Mouse (Mus musculus): ENCODE data around the gene Rab20. TPM values are rescaled to one million over a fixed set of nuclear protein-coding genes. Genes with fewer than 3 reads are reported as not detected.
"Not testable (repeated sequence)": the region's sequence is repeated elsewhere in the genome, so short reads cannot be mapped to it uniquely, and the experiment has no call there.

Gene Rab20
- polyA plus RNA-seq, 1 experiment = 3.2 TPM

DNA sequence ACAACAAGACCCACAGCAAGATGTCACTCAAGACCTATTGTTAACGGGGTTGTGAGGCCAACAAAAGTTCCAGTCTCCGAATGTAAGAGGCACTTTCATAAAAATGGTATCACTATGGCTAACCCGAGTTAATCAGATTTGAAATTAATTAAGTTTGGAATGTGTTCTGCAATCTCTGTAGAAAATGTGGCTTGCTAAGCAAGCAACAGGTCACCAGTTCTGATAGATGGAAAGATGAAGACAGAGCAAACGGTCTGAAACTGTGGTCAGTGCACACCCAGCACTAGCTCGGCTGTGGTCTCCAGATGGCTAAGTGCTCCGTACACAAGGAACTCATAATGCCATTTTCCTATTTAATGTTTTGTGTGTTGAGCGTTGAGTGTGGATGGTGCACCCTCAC lies 7.8 kb downstream of the Rab20 start:
- Histone ChIP-seq H3K4me1 (ENCODE audit: control insufficient read depth, insufficient read depth, insufficient read length, low read length) (peaks cover 7% of the 10 kb centered on the region), H3K27ac (replicated peaks; ENCODE audit: low read depth, low read length) (no peak overlapping the region)

DNA sequence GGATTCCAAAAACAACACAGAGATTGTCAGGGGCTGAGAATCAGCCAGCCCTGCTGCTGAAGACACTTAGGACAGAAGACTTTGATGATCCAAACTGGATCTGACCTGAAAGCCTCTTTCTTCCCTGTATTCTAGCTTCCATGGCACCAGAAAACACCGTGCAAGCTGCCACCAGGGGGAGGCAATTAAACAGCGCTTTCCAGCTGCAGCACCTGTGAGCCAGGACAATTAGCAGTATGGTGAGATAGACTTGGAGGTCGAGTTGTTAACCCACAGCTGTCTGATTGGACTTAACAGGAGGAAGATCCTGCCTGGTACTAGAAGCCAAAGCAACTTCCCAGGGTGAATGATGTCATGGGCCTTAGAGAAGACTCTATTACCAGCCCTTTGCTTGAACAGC lies 9.4 kb downstream of the Rab20 start:
- H3K27ac ChIP-seq (replicated peaks; ENCODE audit: low read depth, low read length) = no peak overlapping the region
- H3K4me1 ChIP-seq (ENCODE audit: control insufficient read depth, insufficient read depth, insufficient read length, low read length) = peaks cover 20% of the 10 kb centered on the region

More for the DNA sequence above, 7.8 kb downstream of the Rab20 start:
- no peak overlapping the region for H3K4me3 ChIP-seq (ENCODE audit: insufficient read depth, low read depth, low read length)

DNA sequence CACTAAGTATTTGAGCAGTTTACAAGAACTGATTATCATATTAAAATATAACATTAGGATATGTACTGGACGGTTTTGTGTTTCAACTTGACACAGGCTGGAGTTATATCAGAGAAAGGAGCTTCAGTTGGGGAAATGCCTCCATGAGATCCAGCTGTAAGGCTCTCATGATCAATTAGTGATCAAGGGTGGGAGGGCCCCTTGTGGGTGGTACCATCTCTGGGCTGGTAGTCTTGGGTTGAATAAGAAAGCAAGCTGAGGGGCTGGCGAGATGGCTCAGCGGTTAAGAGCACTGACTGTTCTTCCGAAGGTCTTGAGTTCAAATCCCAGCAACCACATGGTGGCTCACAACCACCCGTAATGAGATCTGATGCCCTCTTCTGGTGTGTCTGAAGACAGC lies 12.0 kb downstream of the Rab20 start:
- H3K4me1 ChIP-seq (ENCODE audit: control insufficient read depth, insufficient read depth, insufficient read length, low read length) = peaks cover 28% of the 10 kb centered on the region
- not testable (repeated sequence) for H3K27ac ChIP-seq (replicated peaks; ENCODE audit: low read depth, low read length)

More for the DNA sequence above, 9.4 kb downstream of the Rab20 start:
- H3K4me3 ChIP-seq (ENCODE audit: insufficient read depth, low read depth, low read length) = no peak overlapping the region

DNA sequence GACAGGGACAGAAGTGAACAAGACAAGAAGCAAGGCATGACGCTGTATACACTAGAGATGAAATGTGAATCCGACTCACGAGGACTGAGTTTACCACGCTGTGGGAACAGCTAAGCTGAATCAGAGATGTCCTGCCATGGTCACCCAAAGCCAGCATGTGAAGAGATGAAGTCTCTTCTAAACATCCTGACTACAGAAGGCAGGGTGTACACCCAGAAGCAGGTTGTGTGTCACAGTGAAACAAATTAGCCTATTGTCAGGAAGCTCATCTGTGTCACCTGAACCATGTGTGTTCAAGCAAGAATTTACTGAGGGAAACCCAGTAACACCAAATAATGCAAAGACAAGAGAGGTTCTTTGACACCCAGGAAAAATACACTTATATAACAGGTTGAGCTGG lies 12.9 kb downstream of the Rab20 start:
- H3K4me3 ChIP-seq (ENCODE audit: insufficient read depth, low read depth, low read length) = no peak overlapping the region
- H3K27ac ChIP-seq (replicated peaks; ENCODE audit: low read depth, low read length) = peak overlapping the region; percentile 2; the same call in 1 of the 2 replicates
- peaks cover 28% of the 10 kb centered on the region for H3K4me1 ChIP-seq (ENCODE audit: control insufficient read depth, insufficient read depth, insufficient read length, low read length)

More for the DNA sequence above, 12.0 kb downstream of the Rab20 start:
- H3K4me3 ChIP-seq (ENCODE audit: insufficient read depth, low read depth, low read length) = not testable (repeated sequence)

DNA sequence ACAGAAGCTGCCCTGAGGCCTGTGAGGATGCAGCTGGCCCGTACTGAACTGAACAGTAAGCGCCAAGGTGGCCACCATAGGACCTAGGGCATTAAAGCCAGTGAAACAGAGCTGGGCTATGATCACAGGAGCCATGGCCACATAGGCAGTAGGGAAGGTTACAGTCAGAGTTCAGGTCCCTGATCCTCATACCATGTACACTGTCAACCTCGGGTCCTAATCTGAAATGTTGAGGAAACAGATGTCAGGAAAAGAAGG lies 13.9 kb downstream of the Rab20 start:
- H3K27ac ChIP-seq (replicated peaks; ENCODE audit: low read depth, low read length) = peak overlapping the region; percentile 84
- H3K4me3 ChIP-seq (ENCODE audit: insufficient read depth, low read depth, low read length) = no peak overlapping the region
- H3K4me1 ChIP-seq (ENCODE audit: control insufficient read depth, insufficient read depth, insufficient read length, low read length) = peaks cover 28% of the 10 kb centered on the region

DNA sequence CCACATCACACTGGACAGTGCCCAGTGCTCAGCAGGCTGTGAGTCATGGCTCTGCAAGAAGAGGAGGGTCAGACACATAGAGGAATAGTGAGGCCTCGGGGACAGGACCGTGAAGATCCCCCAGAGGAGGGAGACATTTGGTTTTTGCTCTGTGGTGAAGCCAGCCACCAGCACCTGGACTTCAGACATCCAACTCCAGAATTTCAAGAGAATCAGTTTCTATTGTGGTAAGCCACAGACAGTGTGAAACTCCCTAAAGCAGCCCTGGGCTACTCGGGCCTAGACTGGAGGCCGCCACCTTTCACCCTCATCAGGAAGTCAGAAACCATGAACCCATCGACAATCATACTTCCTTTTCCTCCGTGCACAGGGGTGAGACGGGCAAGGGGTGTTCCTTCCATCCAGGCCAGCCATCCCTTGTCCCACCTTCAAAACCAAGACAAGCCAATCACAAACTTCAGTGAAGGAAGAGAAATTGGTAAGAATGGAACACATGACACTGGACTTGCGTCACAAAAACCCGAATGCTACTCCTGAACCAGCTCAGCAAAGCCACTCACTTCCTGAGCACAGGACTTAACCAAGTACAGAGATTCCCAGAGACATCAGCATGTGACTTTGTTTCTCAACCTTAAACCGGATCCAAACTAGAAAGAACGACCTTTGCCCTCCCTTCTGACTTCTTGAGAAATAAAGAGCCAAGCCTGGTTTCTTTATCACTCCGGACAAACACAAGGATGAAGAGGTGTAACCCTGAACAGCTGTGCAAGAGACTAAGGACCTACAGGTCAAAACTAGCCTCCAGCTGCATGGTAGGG lies 14.4 kb downstream of the Rab20 start:
- Histone ChIP-seq H3K27ac (replicated peaks; ENCODE audit: low read depth, low read length) (peak overlapping the region; percentile 84), H3K4me1 (ENCODE audit: control insufficient read depth, insufficient read depth, insufficient read length, low read length) (peaks cover 28% of the 10 kb centered on the region), H3K4me3 (ENCODE audit: insufficient read depth, low read depth, low read length) (no peak overlapping the region)

DNA sequence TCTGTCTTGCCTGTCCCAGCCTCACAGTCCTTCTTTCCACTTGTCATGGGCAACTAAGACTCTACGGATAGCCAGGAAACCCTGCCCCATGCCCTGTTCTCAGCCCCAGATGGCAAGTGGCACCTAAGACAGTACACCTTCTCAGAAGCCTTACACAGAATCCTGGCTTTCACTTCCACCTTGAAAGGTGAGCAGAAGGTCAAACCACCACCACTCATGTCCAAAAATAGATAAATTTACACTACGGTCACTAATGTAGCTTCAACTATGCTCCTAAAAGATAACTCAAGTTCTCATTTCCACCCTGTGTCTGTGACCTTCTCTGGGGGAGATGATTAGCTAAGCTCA lies 15.0 kb downstream of the Rab20 start:
- Histone ChIP-seq H3K4me1 (ENCODE audit: control insufficient read depth, insufficient read depth, insufficient read length, low read length) (peaks cover 33% of the 10 kb centered on the region), H3K27ac (replicated peaks; ENCODE audit: low read depth, low read length) (peak overlapping the region; percentile 84), H3K4me3 (ENCODE audit: insufficient read depth, low read depth, low read length) (no peak overlapping the region)

DNA sequence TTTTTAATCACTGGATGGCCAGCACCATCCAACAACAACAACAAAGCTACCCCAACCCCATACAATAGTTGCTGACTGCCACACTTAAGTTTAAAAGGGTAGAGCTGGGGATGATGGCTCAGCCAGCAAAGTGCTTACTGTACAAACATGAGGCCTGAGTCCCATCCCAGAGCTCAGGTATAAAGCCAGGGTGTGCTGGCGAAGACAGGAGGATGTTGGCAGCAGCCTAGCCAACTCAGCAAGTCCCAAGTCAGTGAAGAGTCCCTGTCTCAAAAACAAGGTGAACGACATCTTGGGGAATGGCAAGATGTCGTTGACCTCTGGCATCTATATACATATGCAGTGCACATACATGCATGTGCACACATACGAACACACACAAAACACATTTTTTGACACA lies 15.9 kb downstream of the Rab20 start:
- no peak overlapping the region for H3K27ac ChIP-seq (replicated peaks; ENCODE audit: low read depth, low read length)

DNA sequence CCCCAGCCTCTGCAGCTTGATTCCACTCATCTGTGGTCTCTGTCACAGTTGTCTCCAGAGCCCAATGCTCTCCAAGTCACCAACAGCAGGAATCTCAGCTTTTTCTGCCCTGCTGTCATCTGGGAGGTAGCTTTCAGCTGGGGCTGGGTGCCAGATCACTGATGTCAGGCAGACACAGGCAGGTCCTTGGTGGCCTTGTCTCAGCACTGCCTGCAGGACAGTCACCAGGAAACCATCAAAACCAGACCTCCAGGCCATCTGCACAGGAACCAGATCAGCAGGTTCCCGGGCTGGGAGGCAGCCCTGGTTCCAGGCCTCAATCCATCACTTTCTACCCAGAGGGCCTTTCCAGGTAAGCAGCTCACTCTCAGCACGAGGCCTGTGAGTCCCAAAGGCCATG lies 16.7 kb downstream of the Rab20 start:
- Histone ChIP-seq H3K4me1 (ENCODE audit: control insufficient read depth, insufficient read depth, insufficient read length, low read length) (peaks cover 42% of the 10 kb centered on the region), H3K4me3 (ENCODE audit: insufficient read depth, low read depth, low read length) (no peak overlapping the region), H3K27ac (replicated peaks; ENCODE audit: low read depth, low read length) (no peak overlapping the region)

More for the DNA sequence above, 15.9 kb downstream of the Rab20 start:
- Histone ChIP-seq H3K4me1 (ENCODE audit: control insufficient read depth, insufficient read depth, insufficient read length, low read length) (peaks cover 39% of the 10 kb centered on the region), H3K4me3 (ENCODE audit: insufficient read depth, low read depth, low read length) (no peak overlapping the region)

DNA sequence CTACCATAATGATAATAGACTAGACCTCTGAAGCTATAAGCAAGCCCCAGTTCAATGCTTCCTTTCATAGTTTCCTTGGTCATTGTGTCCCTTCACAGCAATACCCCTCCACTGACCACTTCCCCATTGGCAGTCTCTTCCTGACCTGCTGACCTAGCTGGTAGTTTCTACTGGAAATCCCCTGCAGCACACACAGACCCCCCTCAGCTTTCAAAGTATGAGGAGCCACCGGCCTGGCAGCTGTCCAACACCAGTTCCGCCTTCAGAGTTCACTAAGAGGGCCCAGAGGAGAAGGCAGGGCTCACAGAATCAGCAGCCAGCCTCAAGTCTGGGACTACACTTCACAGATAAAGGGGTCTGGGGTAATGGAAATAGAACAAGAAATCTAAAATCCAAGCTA lies 17.6 kb downstream of the Rab20 start:
- no peak overlapping the region for H3K27ac ChIP-seq (replicated peaks; ENCODE audit: low read depth, low read length)
- peaks cover 42% of the 10 kb centered on the region for H3K4me1 ChIP-seq (ENCODE audit: control insufficient read depth, insufficient read depth, insufficient read length, low read length)
- H3K4me3 ChIP-seq (ENCODE audit: insufficient read depth, low read depth, low read length) = no peak overlapping the region

DNA sequence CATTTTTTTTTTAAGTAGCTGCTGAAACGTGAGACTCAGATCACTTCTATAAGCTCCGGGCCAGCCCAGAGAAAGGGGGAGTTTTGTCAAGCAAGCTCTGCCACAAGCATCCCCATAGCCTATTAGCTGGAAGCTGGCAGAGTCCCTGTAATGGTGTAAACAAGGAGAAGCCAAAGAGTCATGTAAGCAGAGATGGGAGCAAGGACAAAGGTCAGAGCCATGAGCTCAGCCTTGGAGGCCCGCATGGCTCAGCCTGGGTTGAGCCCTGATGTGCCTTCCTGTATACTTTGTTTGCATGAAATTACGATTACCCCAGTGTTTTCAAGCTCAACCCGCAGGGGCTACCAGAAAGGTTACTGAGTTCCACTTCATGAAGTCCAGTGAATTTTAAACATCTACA lies 19.5 kb downstream of the Rab20 start:
- Histone ChIP-seq H3K4me1 (ENCODE audit: control insufficient read depth, insufficient read depth, insufficient read length, low read length) (peaks cover 26% of the 10 kb centered on the region), H3K27ac (replicated peaks; ENCODE audit: low read depth, low read length) (peak overlapping the region; percentile 56; the same call in 1 of the 2 replicates), H3K4me3 (ENCODE audit: insufficient read depth, low read depth, low read length) (no peak overlapping the region)

DNA sequence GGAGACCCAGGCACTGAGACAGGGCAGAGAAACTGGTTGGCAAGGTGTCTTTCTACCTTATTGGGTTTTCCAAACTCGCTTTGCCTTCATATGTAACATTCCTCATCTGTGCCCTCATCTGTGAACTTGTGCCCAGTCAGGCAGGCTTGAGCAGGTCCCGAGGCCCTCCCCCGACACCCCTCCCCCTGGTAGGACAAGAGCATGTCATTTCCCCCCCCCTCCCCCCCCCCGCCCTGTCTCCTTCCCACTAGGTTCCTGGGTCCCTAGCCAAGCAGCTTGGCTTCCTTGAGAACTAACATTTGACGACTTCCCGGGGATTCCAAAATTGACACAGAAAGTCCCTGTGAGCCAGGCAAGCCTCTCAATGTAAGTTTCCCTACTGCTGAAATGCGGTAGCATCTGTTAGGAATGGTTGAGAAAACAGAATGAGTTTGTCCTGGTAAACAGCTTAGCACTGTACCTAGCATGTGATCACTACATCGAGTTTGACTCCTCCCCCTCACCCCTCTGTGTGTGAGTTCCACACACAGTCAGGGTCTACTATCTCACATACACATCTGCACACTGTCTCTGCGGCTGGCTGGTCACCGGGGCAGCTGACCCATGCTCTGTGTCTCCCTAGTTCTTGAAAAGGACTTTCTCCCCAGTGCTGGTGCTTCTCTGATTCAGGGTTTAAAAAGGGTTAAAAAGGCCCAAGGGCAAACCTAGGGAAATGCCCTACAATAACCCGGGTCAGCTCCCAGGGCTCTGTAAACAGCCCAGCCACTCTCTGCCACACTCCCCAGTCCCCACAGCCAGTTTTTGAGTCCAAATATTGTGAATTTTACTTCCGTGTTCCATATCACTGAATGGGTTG lies 20.3 kb downstream of the Rab20 start:
- Histone ChIP-seq H3K4me1 (ENCODE audit: control insufficient read depth, insufficient read depth, insufficient read length, low read length) (peaks cover 18% of the 10 kb centered on the region), H3K27ac (replicated peaks; ENCODE audit: low read depth, low read length) (peak overlapping the region; percentile 56), H3K4me3 (ENCODE audit: insufficient read depth, low read depth, low read length) (no peak overlapping the region)

DNA sequence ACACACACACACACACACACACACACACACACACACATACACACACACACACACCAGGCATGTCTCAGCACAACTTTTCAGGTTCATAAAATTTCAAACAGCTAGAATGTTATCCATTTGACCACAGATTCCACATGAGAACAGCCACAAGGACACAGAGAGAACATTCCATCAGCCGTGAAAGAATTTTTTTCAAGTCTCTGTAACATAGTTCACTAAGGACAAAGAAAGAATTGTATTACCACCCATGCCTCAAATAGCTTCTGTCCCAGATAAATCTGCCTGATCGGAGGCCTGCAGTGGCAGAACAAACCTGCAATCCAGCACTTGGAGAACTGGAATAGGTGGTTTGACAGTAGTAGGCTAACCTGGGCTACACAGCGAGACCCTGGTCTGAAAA lies 21.2 kb downstream of the Rab20 start:
- peak overlapping the region; percentile 41; the same call in 1 of the 2 replicates for H3K27ac ChIP-seq (replicated peaks; ENCODE audit: low read depth, low read length)
- peaks cover 14% of the 10 kb centered on the region for H3K4me1 ChIP-seq (ENCODE audit: control insufficient read depth, insufficient read depth, insufficient read length, low read length)
- no peak overlapping the region for H3K4me3 ChIP-seq (ENCODE audit: insufficient read depth, low read depth, low read length)

DNA sequence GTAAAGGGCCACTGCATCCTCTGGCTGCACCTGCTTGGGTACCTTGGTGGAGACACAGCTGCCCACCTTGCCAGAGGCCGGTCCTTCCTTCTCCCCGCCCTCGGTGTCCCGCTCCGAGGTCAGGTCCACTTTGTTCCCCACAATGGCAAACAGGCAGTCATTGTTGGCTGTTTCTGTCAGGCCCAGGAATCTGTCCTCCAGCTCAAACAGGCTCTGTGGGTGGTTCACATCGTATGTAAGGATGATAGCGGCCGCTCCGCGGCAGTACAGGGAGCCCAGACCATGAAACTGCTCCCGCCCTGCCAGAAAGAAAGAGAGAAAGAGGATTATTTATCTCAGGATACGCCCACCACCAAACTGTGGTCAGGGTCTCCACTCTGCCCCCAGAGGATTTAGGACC lies 24.3 kb downstream of the Rab20 start:
- Histone ChIP-seq H3K4me3 (ENCODE audit: insufficient read depth, low read depth, low read length) (no peak overlapping the region), H3K27ac (replicated peaks; ENCODE audit: low read depth, low read length) (no peak overlapping the region), H3K4me1 (ENCODE audit: control insufficient read depth, insufficient read depth, insufficient read length, low read length) (peaks cover 14% of the 10 kb centered on the region)

DNA sequence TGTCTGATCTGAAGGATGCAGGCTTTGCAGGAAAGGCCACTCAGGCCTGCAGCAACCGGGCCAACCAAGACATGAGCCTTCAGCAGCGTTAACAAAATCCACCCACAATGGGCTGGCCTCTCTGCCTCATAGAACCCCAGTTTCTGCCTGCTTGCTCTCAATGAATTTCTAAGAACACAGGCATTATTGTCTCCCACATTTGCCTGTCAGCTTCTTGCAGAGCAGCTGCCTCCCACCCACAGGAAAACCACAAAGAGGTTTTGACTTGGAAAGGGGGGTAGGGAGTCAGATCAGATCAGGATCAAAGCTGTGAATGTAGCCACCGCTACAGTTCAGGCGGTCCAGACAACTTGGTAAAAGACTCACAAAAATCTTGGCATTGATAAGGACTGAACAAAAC lies 25.5 kb downstream of the Rab20 start:
- Histone ChIP-seq H3K27ac (replicated peaks; ENCODE audit: low read depth, low read length) (no peak overlapping the region), H3K4me1 (ENCODE audit: control insufficient read depth, insufficient read depth, insufficient read length, low read length) (peaks cover 6% of the 10 kb centered on the region), H3K4me3 (ENCODE audit: insufficient read depth, low read depth, low read length) (no peak overlapping the region)

DNA sequence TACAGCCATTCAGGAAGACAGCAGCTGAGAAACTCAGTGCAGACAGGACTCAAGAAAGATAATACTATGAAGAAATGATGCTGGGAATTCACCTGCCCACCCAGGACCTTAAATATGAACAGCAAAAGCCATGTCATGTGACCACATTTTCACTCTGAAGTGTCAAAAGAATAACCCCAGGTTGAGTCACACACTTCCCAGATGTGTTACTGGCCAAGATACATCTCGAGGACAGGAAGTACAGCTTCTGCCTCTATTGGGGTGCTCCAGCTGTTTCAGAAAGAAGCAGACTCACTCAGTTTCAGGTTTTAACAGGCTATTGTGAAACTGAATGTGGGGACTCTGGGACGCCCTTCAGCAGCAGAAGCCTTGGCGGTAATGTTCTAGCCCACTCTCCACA lies 26.0 kb downstream of the Rab20 start:
- peaks cover 2% of the 10 kb centered on the region for H3K4me1 ChIP-seq (ENCODE audit: control insufficient read depth, insufficient read depth, insufficient read length, low read length)
- no peak overlapping the region for H3K4me3 ChIP-seq (ENCODE audit: insufficient read depth, low read depth, low read length)
- no peak overlapping the region for H3K27ac ChIP-seq (replicated peaks; ENCODE audit: low read depth, low read length)

All from brown adipose tissue, adult 24 weeks (tissue).